Mouse (Mus musculus) liver, embryonic 14.5 days (tissue): ENCODE measurements at regions not wholly inside any gene's neighbourhood (a gene's known extent, or its start where the extent isn't known, plus 50 kb on each side); places are given as distances from the start of the nearest gene placed in this dataset.

ENCODE experiments used
- ATAC-seq: fragments of 200-750 bp; cut with Nextera tagmentation; 2 replicates; pipeline ENCODE4 v1.8.0; 2017; ENCODE audit warnings: moderate number of reproducible peaks, mild to moderate bottlenecking, moderate library complexity; ENCODE audit not compliant: insufficient read depth
- DNase-seq, 3 experiments: peaks; one replicate each; pipeline ENCODE4 v3.0.0-alpha.2; 2012 to 2013; ENCODE audit warnings: low read depth in 3 of 3, low spot score in 3 of 3
- H3K27ac ChIP-seq: fragments of 300-500 bp; sonication (generic); 2 replicates; pipeline ENCODE4 v1.5.1; 2014; ENCODE audit warnings: moderate library complexity, mild to moderate bottlenecking, control low read depth, inconsistent platforms
- H3K27me3 ChIP-seq: fragments of 300-500 bp; sonication (generic); 2 replicates; pipeline ENCODE4 v1.6.1; 2014; ENCODE audit warnings: mild to moderate bottlenecking, low read length, moderate library complexity; ENCODE audit not compliant: control insufficient read depth, insufficient read depth
- H3K36me3 ChIP-seq: fragments of 300-500 bp; sonication (generic); replicated peaks from 2 replicates; pipeline ENCODE4 v1.6.1; 2014; ENCODE audit warnings: low read depth; ENCODE audit not compliant: control insufficient read depth, insufficient read depth
- H3K4me1 ChIP-seq, 2 experiments: fragments of 200-500 bp in 1 of 2; fragments of 300-500 bp in 1 of 2; sonication (generic) in 1 of 2; replicated peaks; 2 replicates each; pipeline ENCODE4 v1.6.1; 2012 to 2014; ENCODE audit warnings: antibody characterized with exemption in 1 of 2, inconsistent platforms in 1 of 2, low read length in 1 of 2; ENCODE audit not compliant: control insufficient read depth in 2 of 2, insufficient read depth in 2 of 2
- H3K4me2 ChIP-seq: fragments of 300-500 bp; sonication (generic); 2 replicates; pipeline ENCODE4 v1.6.1; 2014; ENCODE audit warnings: low read depth, mild to moderate bottlenecking, control low read depth, moderate library complexity
- H3K4me3 ChIP-seq, 2 experiments: fragments of 200-500 bp in 1 of 2; fragments of 300-500 bp in 1 of 2; sonication (generic) in 1 of 2; 2 replicates each; pipeline ENCODE4 v1.5.1; 2012 to 2014; ENCODE audit warnings: low read depth in 2 of 2, low read length in 2 of 2, mild to moderate bottlenecking in 2 of 2, control low read depth in 1 of 2, inconsistent platforms in 1 of 2, moderate library complexity in 1 of 2; ENCODE audit not compliant: insufficient read depth in 1 of 2
- H3K9ac ChIP-seq: fragments of 300-500 bp; sonication (generic); replicated peaks from 2 replicates; pipeline ENCODE4 v1.6.1; 2014; ENCODE audit warnings: mild to moderate bottlenecking, control low read depth, moderate library complexity
- H3K9me3 ChIP-seq: fragments of 300-500 bp; sonication (generic); 2 replicates; pipeline ENCODE4 v1.6.1; 2016; ENCODE audit warnings: low read length, mixed read lengths; ENCODE audit not compliant: control insufficient read depth
- CTCF ChIP-seq: IDR thresholded peaks from 2 replicates; pipeline ENCODE4 v1.5.1; 2016; ENCODE audit warnings: antibody characterized with exemption, low read depth, control low read depth
- EP300 ChIP-seq: IDR thresholded peaks from 2 replicates; pipeline ENCODE4 v1.6.1; 2016; ENCODE audit warnings: antibody characterized with exemption, low read depth
- WGBS: fragments of 180-500 bp; shearing (Covaris S2); extraction: QIAGEN DNeasy Blood & Tissue Kit; methylation state at CpG from one replicate; pipeline ENCODE4 v1.1.7; 2014; ENCODE audit not compliant: insufficient replicate concordance; 5-methylcytosine and 5-hydroxymethylcytosine counted together

DNA sequence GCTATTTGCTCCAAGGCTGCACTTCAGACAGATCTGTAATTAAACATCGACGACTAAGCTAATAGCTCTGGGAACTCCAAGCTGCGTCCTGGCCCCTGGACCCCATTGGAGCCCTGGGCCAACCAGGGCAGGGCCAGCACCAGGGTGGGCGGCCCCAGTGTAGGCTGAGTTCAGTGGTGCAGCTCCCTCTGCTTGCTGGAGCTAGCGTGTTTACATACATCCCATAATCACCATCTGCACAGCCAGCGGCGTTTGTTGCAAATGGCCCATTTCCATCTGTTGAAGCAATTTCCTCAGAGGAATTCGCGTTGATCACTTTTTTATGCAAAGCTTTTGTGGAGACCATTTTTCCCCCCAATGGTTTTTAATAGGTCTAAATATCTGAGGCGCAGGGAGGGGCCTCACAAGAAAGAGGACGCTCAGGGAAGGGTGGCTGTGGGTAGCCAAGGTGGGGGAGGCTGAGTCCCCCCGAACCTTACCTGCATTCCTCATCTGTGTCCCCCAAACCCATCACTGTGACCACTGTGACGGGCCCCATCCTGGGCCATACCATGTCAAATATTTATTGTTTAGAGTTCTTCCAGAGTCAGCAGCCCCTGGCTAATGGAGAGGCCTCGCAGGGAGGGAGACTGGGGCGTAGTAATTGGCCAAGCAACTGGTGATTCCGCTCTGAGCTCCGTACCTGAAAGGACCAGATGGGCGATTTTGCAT lies 189.4 kb downstream of the Gm26897 start:
- DNase-seq = no peak
- Histone ChIP-seq H3K4me3 (no peak overlapping the region), H3K9me3 (no peaks in the 10 kb centered on the region), H3K4me2 (no peak overlapping the region), H3K9ac (no peak overlapping the region), H3K27me3 (no peaks in the 10 kb centered on the region), H3K4me1 (no peaks in the 10 kb centered on the region), H3K27ac (no peak overlapping the region), H3K36me3 (no peaks in the 10 kb centered on the region)
- 41% methylated on average over 18 of the region's 18 CpGs for WGBS
- TF ChIP-seq EP300 (no peak), CTCF (no peak)
- no peak for ATAC-seq

DNA sequence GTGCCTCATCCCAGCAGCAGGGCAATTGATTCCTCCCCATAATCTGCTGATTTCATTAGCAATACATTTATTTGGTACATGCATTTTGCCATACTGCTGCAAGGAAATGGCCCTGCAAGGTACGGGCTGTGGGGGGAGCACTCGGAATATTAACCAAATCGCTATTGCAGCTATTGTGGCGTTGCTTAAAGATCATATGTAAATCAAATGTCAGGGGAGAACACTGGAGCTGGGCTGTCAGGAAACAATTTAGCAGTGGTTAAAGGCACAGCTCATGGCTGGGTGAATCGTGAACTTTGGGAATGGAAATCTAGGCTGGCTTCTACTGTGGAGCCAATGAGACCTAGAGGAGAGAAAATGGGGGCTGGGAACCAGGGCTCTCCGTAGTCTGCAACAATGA lies 192.0 kb downstream of the Gm26897 start:
- 55% methylated on average over 6 of the region's 6 CpGs for WGBS
- H3K4me2 ChIP-seq = no peak overlapping the region
- no peak for DNase-seq
- H3K4me3 ChIP-seq = no peak overlapping the region
- H3K4me1 ChIP-seq = no peaks in the 10 kb centered on the region
- H3K27me3 ChIP-seq = no peaks in the 10 kb centered on the region
- H3K9me3 ChIP-seq = no peaks in the 10 kb centered on the region
- H3K9ac ChIP-seq = no peak overlapping the region
- no peak overlapping the region for H3K27ac ChIP-seq
- H3K36me3 ChIP-seq = no peaks in the 10 kb centered on the region
- TF ChIP-seq EP300 (no peak), CTCF (no peak)
- no peak for ATAC-seq

DNA sequence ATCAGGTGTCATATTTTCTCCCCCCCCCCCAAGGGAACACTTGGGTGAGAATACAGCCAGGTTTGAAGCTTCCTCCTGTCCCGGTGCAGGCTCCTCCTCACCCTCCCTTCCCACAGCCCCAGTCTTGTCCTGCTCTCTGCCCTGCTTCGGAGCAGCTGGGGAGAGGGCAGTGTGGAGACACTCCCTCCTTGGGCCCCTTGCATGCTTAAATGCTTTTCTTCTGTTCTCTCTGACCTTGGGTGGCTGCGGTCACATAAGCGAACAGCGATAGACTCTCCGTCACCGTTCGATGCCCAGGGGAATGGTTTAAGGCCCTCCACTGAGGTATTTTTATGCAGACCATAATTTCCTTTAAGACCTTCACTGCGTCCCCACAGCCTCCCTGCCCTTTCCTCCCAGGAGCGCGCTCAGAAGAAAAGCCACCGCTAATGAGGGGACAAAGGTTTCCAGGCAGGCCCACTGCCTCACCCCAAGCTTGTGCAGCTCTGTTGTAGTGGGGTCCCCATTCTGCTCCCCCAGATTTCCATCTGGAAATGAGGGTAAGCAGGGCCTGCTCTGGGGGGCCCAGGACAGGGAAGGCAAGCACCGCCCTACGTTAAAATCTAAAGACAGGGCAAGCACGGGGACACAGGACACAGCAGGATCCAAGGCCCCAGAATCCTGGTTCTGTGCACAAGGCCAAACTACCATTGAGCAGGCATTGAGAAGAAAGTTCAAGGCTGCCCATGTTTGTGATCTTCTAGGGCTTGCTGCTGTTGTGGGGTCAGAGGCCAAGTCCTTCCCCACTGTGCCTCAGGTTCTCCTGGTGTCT lies 195.7 kb downstream of the Gm26897 start:
- no peak for DNase-seq
- H3K27me3 ChIP-seq = no peaks in the 10 kb centered on the region
- no peak for TF ChIP-seq EP300
- H3K9me3 ChIP-seq = no peaks in the 10 kb centered on the region
- whole genome bisulfite sequencing = 58% methylated on average over 15 of the region's 15 CpGs
- no peak overlapping the region for H3K4me2 ChIP-seq
- no peaks in the 10 kb centered on the region for H3K36me3 ChIP-seq
- no peaks in the 10 kb centered on the region for H3K4me1 ChIP-seq
- H3K9ac ChIP-seq = no peak overlapping the region
- H3K27ac ChIP-seq = no peak overlapping the region
- no peak overlapping the region for H3K4me3 ChIP-seq
- no peak for ATAC-seq

DNA sequence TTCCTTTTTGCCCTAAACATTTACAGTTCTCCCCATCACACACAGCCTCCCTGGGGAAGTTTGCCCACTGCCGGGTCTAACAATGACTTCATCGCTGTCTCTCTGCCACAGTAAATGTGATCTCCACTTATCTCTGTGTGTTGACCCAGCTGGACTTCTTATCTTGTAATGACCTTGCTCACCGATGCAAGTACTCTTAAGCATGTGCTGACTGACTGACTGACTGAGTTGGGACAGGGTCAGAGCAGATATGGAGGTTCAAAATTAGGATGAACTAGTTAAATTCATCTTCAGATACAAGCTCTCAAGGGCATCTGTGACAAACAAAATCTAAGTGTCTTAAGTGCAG lies 196.2 kb downstream of the Gm26897 start:
- ATAC-seq (no peak), DNase-seq (no peak)
- 45% methylated on average over 3 of the region's 3 CpGs for WGBS
- H3K9ac ChIP-seq = no peak overlapping the region
- no peak overlapping the region for H3K27ac ChIP-seq
- H3K4me1 ChIP-seq = no peaks in the 10 kb centered on the region
- no peak overlapping the region for H3K4me2 ChIP-seq
- H3K27me3 ChIP-seq = no peaks in the 10 kb centered on the region
- no peaks in the 10 kb centered on the region for H3K9me3 ChIP-seq
- TF ChIP-seq CTCF (no peak), EP300 (no peak)
- no peaks in the 10 kb centered on the region for H3K36me3 ChIP-seq
- H3K4me3 ChIP-seq = no peak overlapping the region

GRCm38 (mm10) chr5:111931733-111932132 lies 198.0 kb downstream of the Gm26897 start:
- no peaks in the 10 kb centered on the region for H3K36me3 ChIP-seq
- no peak overlapping the region for H3K4me2 ChIP-seq
- H3K4me3 ChIP-seq = no peak overlapping the region
- H3K27ac ChIP-seq = no peak overlapping the region
- no peak for DNase-seq
- no peak overlapping the region for H3K9ac ChIP-seq
- H3K4me1 ChIP-seq = no peaks in the 10 kb centered on the region
- H3K27me3 ChIP-seq = no peaks in the 10 kb centered on the region
- no peak for ATAC-seq
- TF ChIP-seq CTCF (peak; percentile 55), EP300 (no peak)
- WGBS = 39% methylated on average over 3 of the region's 3 CpGs
- H3K9me3 ChIP-seq = no peaks in the 10 kb centered on the region
